Mouse (Mus musculus) kidney, adult 2 months (tissue): ENCODE measurements around the gene Tnxb. TPM values are rescaled to one million over a fixed set of nuclear protein-coding genes. Genes with fewer than 3 reads are reported as not detected.

Source experiments
- DNase-seq: peaks from one replicate; pipeline ENCODE4 v3.0.0; 2021
- H3K27ac ChIP-seq: fragments of 200-500 bp; 2 replicates; pipeline ENCODE4 v1.5.1; 2012; ENCODE audit warnings: low read depth, low read length, control low read depth, inconsistent platforms; ENCODE audit not compliant: insufficient read depth
- H3K27me3 ChIP-seq: fragments of 200-500 bp; replicated peaks from 2 replicates; pipeline ENCODE4 v1.6.1; 2012; ENCODE audit warnings: mild to moderate bottlenecking, moderate library complexity, low read length, inconsistent platforms; ENCODE audit not compliant: control insufficient read depth, insufficient read depth
- H3K36me3 ChIP-seq: fragments of 200-500 bp; 2 replicates; pipeline ENCODE4 v1.6.1; 2012; ENCODE audit warnings: mild to moderate bottlenecking, moderate library complexity, low read length, inconsistent platforms; ENCODE audit not compliant: control insufficient read depth, insufficient read depth
- H3K4me1 ChIP-seq: fragments of 200-500 bp; 2 replicates; pipeline ENCODE4 v1.6.1; 2011; ENCODE audit warnings: low read length; ENCODE audit not compliant: control insufficient read depth, insufficient read depth
- H3K4me3 ChIP-seq: fragments of 200-500 bp; 2 replicates; pipeline ENCODE4 v1.5.1; 2011; ENCODE audit warnings: mild to moderate bottlenecking, low read depth, low read length, control low read depth; ENCODE audit not compliant: insufficient read depth
- CTCF ChIP-seq: fragments of 200-500 bp; conservative IDR thresholded peaks from 2 replicates; pipeline ENCODE4 v1.5.1; 2011; ENCODE audit warnings: low read depth, mild to moderate bottlenecking, control low read depth, low read length, moderate library complexity, mixed read lengths; ENCODE audit not compliant: insufficient read depth, insufficient read length
- POLR2A ChIP-seq: fragments of 200-500 bp; IDR thresholded peaks from one replicate; pipeline ENCODE4 v1.6.1; 2011; ENCODE audit warnings: low read depth, low read length, control low read depth
- WGBS: fragments of 180-500 bp; shearing (Covaris S2); methylation state at CpG from one replicate; pipeline ENCODE4 v1.1.7; 2018; 5-methylcytosine and 5-hydroxymethylcytosine counted together
- polyA plus RNA-seq: library from polyadenylated mRNA; depleted of rRNA; stranded (reverse); fragments of >200 nt; gene quantifications from 2 replicates; pipeline ENCODE4 v1.2.3, GENCODE M21; 2012

The Tnxb gene
- polyA plus RNA-seq, 1 experiment = 5.5 TPM

DNA sequence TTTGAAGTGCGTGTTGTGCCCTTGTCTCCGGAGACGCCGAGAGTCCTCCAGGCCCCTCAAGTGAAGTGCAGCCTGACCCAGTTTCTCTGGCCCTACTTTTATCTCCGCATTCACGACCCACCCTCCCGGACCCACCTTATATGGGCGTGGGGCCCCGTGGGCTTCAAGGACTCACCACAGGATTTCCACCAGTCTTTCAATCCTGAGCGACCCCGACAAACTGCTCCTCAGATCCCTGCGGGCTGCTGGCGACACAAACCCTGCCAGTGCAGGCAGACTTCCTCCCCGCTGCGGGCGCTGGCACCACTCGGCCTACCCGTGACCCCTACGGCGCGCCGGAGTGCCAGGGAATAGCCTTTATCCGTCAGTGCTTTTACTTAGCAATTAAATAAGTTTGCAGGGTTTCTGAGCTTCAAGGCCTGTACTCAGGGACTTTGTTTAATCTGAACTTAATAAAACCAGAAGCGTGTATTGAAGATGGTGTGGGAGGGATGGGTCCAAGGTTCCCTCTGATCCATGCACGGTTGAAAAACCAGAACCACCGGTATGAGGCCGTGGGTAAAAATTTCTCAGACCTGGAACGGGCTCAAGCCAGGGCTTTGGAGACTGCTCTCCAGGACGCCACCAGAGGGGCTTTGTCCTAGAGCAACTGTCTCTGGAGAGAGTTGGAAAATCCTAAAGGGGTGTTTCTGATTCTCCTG, 42.2 kb upstream of the Tnxb start, which contains the start of gene Ppt2:
Gene Ppt2 (minus strand): TSS at position 568 of the 701 bp plus-strand sequence.
- H3K4me1 ChIP-seq = peaks cover 15% of the 10 kb centered on the region
- TF ChIP-seq POLR2A = no peak
- no peak for TF ChIP-seq CTCF
- peak; percentile 88 for DNase-seq
- peaks cover 2% of the 10 kb centered on the region; the same call in 1 of the 2 replicates for H3K36me3 ChIP-seq
- no peaks in the 10 kb centered on the region for H3K27me3 ChIP-seq
- peak within 1 kb of the TSS; percentile 99 for H3K27ac ChIP-seq
- H3K4me3 ChIP-seq = peak within 1 kb of the TSS; percentile 81
- WGBS = 2% methylated on average over 29 of the region's 29 CpGs

DNA sequence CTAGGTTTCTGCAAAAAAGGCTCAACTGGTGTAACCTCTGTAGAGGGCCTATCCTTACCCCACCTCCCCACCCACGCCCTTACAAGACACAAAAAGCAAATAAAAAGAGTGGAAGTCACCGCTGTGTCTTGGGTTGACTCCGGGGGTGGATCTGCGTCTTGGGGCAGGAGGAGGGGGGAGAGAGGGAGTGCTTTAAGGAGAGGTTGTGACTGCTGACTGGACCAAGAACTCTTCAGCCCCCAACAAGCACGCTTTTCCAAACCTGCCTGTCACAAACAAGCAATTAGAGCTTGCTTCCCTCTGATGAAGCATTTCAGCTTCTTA, 41.7 kb upstream of the Tnxb start:
- peak overlapping the region; percentile 81; the same call in 1 of the 2 replicates for H3K4me3 ChIP-seq
- TF ChIP-seq POLR2A = no peak
- no peak for TF ChIP-seq CTCF
- H3K27ac ChIP-seq = peak overlapping the region; percentile 99
- H3K36me3 ChIP-seq = peaks cover 2% of the 10 kb centered on the region; the same call in 1 of the 2 replicates
- DNase-seq = no peak
- H3K27me3 ChIP-seq = no peaks in the 10 kb centered on the region
- H3K4me1 ChIP-seq = peaks cover 15% of the 10 kb centered on the region
- 32% methylated on average over 5 of the region's 5 CpGs for WGBS

DNA sequence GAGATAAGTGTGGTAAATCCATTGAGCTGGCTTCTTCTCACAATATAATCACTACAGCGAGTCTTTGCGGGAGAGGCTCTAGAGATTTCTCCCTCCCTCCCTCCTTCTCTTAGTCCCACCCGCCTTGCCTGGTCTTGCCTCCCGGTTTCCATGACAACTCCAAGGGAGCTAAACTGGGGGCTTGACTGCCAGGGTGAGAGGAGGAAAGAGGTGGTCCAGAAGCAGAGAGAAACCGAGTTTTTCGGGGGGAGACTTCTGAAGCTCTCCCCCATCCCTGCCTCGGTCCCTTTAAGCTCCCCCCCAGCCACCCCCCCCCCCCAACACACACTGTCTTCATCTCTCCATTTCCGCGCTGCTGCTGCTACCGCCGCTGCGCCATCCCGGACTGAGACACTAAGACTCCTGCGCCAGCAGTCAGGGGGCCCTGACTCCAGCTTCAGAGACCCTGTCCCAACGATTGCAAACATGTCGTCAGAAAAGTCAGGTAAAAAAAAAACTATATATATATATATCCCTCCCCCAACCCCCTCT, 41.0 kb upstream of the Tnxb start, which contains the start of gene Prrt1:
Gene Prrt1 (plus strand): TSS at position 313 of the 531 bp plus-strand sequence.
- peak within 1 kb of the TSS; percentile 81 for H3K4me3 ChIP-seq
- H3K36me3 ChIP-seq = peaks cover 2% of the 10 kb centered on the region; the same call in 1 of the 2 replicates
- no peak for DNase-seq
- H3K27me3 ChIP-seq = no peaks in the 10 kb centered on the region
- H3K4me1 ChIP-seq = peaks cover 15% of the 10 kb centered on the region
- H3K27ac ChIP-seq = peak within 1 kb of the TSS; percentile 99
- 25% methylated on average over 16 of the region's 16 CpGs for WGBS
- no peak for TF ChIP-seq CTCF
- TF ChIP-seq POLR2A = no peak

DNA sequence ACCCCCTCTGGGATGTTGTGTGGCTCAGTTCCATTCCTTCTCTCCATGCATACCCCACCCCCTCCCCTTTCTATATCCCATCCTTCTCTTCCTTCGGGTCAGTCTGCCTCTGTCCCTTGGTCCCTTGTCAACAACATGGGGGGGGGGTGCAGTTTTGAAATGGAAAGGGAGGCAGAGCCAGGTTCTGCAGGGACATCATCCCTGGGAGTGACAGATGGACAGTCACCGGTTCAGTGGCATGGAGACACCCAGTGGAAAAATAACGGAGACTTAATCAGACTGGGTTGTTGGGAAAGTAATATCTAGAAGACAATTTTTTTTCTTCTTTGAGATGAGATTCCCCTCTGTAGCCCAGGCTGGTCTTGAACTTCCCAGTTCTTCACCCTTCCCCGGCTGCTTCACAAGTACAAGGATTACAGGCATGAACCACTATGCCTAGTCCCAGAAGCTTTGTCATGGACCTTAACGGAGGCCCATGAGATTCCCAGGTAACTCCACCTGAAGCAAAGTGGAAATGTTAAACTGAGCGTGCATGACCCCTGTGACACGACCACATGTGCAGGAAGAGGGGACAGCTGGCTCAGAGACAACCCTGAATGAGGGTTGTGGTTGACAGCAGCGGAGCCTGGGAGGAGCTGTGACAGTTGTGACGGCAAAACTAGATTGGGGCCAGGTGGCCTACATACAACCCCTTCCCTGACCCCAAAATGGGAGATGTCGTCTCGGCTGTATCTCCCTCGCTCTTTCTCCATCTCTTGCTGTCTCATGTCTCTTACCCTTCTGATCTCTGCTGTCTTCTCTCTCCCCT, 40.3 kb upstream of the Tnxb start:
- H3K4me3 ChIP-seq = peak overlapping the region; percentile 26
- no peaks in the 10 kb centered on the region for H3K27me3 ChIP-seq
- TF ChIP-seq CTCF (no peak), POLR2A (no peak)
- DNase-seq = no peak
- peaks cover 2% of the 10 kb centered on the region; the same call in 1 of the 2 replicates for H3K36me3 ChIP-seq
- WGBS = 68% methylated on average over 12 of the region's 12 CpGs
- H3K4me1 ChIP-seq = peaks cover 15% of the 10 kb centered on the region
- H3K27ac ChIP-seq = no peak overlapping the region

DNA sequence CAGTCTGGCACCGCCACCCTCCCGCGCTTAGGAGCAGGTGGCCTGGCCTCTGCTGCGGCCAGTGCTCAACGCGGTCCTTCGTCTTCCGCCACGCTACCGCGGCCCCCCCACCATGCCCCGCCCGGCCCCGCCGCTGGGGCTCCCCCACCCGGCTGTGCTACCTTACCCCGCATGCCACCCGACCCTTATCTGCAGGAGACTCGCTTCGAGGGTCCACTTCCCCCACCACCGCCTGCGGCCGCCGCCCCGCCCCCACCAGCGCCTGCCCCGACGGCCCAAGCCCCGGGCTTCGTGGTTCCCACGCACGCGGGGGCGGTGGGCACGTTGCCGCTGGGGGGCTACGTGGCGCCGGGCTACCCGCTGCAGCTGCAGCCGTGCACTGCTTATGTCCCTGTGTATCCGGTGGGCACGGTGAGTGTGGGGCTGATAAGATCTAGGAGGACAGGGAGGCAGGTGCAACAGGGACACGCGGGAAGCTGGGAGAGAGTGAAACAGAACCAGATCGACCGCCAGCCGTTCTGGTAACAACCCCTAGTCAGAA, 39.5 kb upstream of the Tnxb start:
- no peak for TF ChIP-seq POLR2A
- TF ChIP-seq CTCF = no peak
- peaks cover 12% of the 10 kb centered on the region; the same call in 1 of the 2 replicates for H3K4me1 ChIP-seq
- H3K27ac ChIP-seq = no peak overlapping the region
- WGBS = 11% methylated on average over 48 of the region's 48 CpGs
- no peaks in the 10 kb centered on the region for H3K27me3 ChIP-seq
- no peaks in the 10 kb centered on the region for H3K36me3 ChIP-seq
- DNase-seq = no peak
- peak overlapping the region; percentile 7; the same call in 1 of the 2 replicates for H3K4me3 ChIP-seq

DNA sequence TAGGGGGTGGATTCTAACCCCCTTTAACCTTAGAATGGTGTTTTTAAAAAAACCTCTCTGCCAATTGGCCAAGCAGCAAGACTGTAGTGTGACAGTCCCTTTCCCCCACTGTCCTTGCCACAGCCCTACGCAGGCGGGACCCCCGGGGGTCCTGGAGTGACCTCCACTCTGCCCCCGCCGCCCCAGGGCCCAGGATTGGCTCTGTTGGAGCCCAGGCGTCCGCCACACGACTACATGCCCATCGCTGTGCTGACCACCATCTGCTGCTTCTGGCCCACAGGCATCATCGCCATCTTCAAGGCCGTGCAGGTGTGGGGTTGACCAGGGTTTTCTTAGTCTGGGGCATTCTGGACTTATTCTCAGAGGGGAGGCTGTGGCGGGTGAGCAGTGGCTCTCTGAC, 38.7 kb upstream of the Tnxb start:
- H3K27ac ChIP-seq = no peak overlapping the region
- H3K4me3 ChIP-seq = no peak overlapping the region
- H3K4me1 ChIP-seq = peaks cover 9% of the 10 kb centered on the region; the same call in 1 of the 2 replicates
- H3K27me3 ChIP-seq = no peaks in the 10 kb centered on the region
- H3K36me3 ChIP-seq = no peaks in the 10 kb centered on the region
- no peak for DNase-seq
- 25% methylated on average over 12 of the region's 12 CpGs for WGBS
- no peak for TF ChIP-seq CTCF
- TF ChIP-seq POLR2A = no peak

DNA sequence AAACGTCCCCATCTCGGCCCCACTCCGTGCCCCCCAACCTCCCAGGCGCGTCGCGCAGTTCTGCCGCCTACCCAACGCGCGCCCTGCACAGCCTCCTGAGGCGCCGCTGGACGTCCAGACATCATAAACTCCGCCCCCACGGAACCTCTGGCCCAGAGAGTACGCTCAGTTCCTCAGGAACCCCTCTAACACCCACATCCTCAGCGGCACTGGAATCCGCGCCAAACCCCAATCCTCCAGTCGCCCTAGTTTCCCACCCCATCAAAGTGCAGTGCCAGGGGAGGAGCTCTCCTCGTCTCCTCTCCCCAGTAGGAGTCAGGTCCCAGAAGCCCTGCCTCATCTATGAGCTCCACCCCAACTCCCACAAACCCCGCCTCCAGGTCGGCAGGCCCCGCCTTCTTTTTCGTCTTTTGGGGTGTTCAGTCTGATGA, 38.1 kb upstream of the Tnxb start:
- WGBS = 3% methylated on average over 26 of the region's 26 CpGs
- TF ChIP-seq POLR2A = no peak
- TF ChIP-seq CTCF = no peak
- Histone ChIP-seq H3K4me1 (peaks cover 9% of the 10 kb centered on the region; the same call in 1 of the 2 replicates), H3K27ac (peak overlapping the region; percentile 49), H3K36me3 (no peaks in the 10 kb centered on the region), H3K27me3 (no peaks in the 10 kb centered on the region), H3K4me3 (peak overlapping the region; percentile 52)
- peak; percentile 92 for DNase-seq
